ENCODE assay signal across 8 mouse cellular contexts in genomic region chr14:45452861-45453512, GRCm38 (mm10). TPM values are rescaled to one million over a fixed set of nuclear protein-coding genes. Genes with fewer than 3 reads are reported as not detected.
DNase-seq lines count a peak whose midpoint lies in the region; ATAC-seq and TF ChIP-seq lines count a peak whose summit lies in the region.

No protein-coding gene starts in this region.

- no peak for TF ChIP-seq EP300 in liver, embryonic 14.5 days (IDR thresholded peaks at IDR 0.05; ENCODE audit: low read depth)

- no peak for TF ChIP-seq CTCF in liver, embryonic 14.5 days (IDR thresholded peaks at IDR 0.05; ENCODE audit: low read depth)

- no peak for ATAC-seq in forebrain, embryonic 16.5 days
- peak; percentile 80 for ATAC-seq in intestine, embryonic 16.5 days
- peak; percentile 74 for ATAC-seq in liver, embryonic 14.5 days (ENCODE audit: insufficient read depth)
- ATAC-seq in forebrain, embryonic 11.5 days (replicated peaks; ENCODE audit: low FRiP score): no peak

- H3K9ac ChIP-seq in forebrain, embryonic 16.5 days (replicated peaks; ENCODE audit: low read depth, low read length): no peak overlapping the region
- H3K9ac ChIP-seq in intestine, embryonic 16.5 days (ENCODE audit: low read depth, low read length): no peak overlapping the region
- no peak overlapping the region for H3K9ac ChIP-seq in liver, embryonic 14.5 days (replicated peaks)
- H3K9ac ChIP-seq in forebrain, embryonic 11.5 days (ENCODE audit: low read length): no peak overlapping the region

- no peak overlapping the region for H3K4me3 ChIP-seq in forebrain, embryonic 10.5 days
- H3K4me3 ChIP-seq in forebrain, embryonic 16.5 days (replicated peaks; ENCODE audit: low read length): no peak overlapping the region
- H3K4me3 ChIP-seq in intestine, embryonic 16.5 days (ENCODE audit: low read length): no peak overlapping the region
- no peak overlapping the region for H3K4me3 ChIP-seq in liver, embryonic 14.5 days (ENCODE audit: insufficient read depth in 1 of 2, low read depth in 2 of 2, low read length in 2 of 2)
- no peak overlapping the region for H3K4me3 ChIP-seq in forebrain, embryonic 11.5 days (ENCODE audit: low read depth, low read length)

- H3K27ac ChIP-seq in forebrain, embryonic 10.5 days: peak overlapping the region; percentile 32; the same call in 1 of the 2 replicates
- no peak overlapping the region for H3K27ac ChIP-seq in forebrain, embryonic 16.5 days (ENCODE audit: low read length)
- H3K27ac ChIP-seq in intestine, embryonic 16.5 days (ENCODE audit: low read length): peak overlapping the region; percentile 72
- no peak overlapping the region for H3K27ac ChIP-seq in liver, embryonic 14.5 days
- no peak overlapping the region for H3K27ac ChIP-seq in forebrain, embryonic 11.5 days (ENCODE audit: low read depth, low read length)

- no peak for DNase-seq in forebrain, embryonic 10.5 days (ENCODE audit: extremely low spot score, low spot score)
- peak; percentile 20 to 39 for DNase-seq in cerebellum, postnatal 36 days
- peak in 2 of 3 experiments; percentile 14 to 23 for DNase-seq in liver, embryonic 14.5 days (ENCODE audit: low read depth in 3 of 3, low spot score in 3 of 3)
- no peak for DNase-seq in right cerebral cortex, postnatal 14 days
- no peak for DNase-seq in embryo, embryonic 9.5 days (ENCODE audit: extremely low spot score)
- no peak for DNase-seq in forebrain, embryonic 11.5 days (ENCODE audit: low spot score)

- no peaks in the 10 kb centered on the region for H3K27me3 ChIP-seq in forebrain, embryonic 10.5 days (ENCODE audit: poor library complexity, severe bottlenecking)
- H3K27me3 ChIP-seq in forebrain, embryonic 16.5 days (replicated peaks; ENCODE audit: control insufficient read depth, insufficient read depth, low read length): no peaks in the 10 kb centered on the region
- H3K27me3 ChIP-seq in intestine, embryonic 16.5 days (replicated peaks; ENCODE audit: control insufficient read depth, insufficient read depth, low read length): no peaks in the 10 kb centered on the region
- H3K27me3 ChIP-seq in liver, embryonic 14.5 days (ENCODE audit: control insufficient read depth, insufficient read depth, low read length): no peaks in the 10 kb centered on the region
- no peaks in the 10 kb centered on the region for H3K27me3 ChIP-seq in forebrain, embryonic 11.5 days (ENCODE audit: control insufficient read depth, insufficient read depth, low read length)

- H3K4me1 ChIP-seq in forebrain, embryonic 10.5 days: peaks cover 63% of the 10 kb centered on the region
- peaks cover 15% of the 10 kb centered on the region for H3K4me1 ChIP-seq in forebrain, embryonic 16.5 days (replicated peaks; ENCODE audit: control insufficient read depth, insufficient read depth, low read length)
- peaks cover 24% of the 10 kb centered on the region for H3K4me1 ChIP-seq in intestine, embryonic 16.5 days (ENCODE audit: control insufficient read depth, insufficient read depth, low read length)
- peaks cover 0 to 35% of the 10 kb centered on the region in 2 experiments; a peak in 3 of 4 replicates for H3K4me1 ChIP-seq in liver, embryonic 14.5 days (replicated peaks; ENCODE audit: control insufficient read depth in 2 of 2, insufficient read depth in 2 of 2, low read length in 1 of 2)
- H3K4me1 ChIP-seq in forebrain, embryonic 11.5 days (replicated peaks; ENCODE audit: control insufficient read depth, insufficient read depth, low read length): peaks cover 6% of the 10 kb centered on the region; the same call in 1 of the 2 replicates

- no peaks in the 10 kb centered on the region for H3K9me3 ChIP-seq in forebrain, embryonic 10.5 days
- H3K9me3 ChIP-seq in forebrain, embryonic 16.5 days (ENCODE audit: control insufficient read depth, low read length): no peaks in the 10 kb centered on the region
- H3K9me3 ChIP-seq in intestine, embryonic 16.5 days (ENCODE audit: control insufficient read depth, low read length): no peaks in the 10 kb centered on the region
- no peaks in the 10 kb centered on the region for H3K9me3 ChIP-seq in liver, embryonic 14.5 days (ENCODE audit: control insufficient read depth, low read length)
- no peaks in the 10 kb centered on the region for H3K9me3 ChIP-seq in forebrain, embryonic 11.5 days (ENCODE audit: control insufficient read depth, low read length)

- H3K4me2 ChIP-seq in forebrain, embryonic 16.5 days (ENCODE audit: low read length): no peak overlapping the region
- no peak overlapping the region for H3K4me2 ChIP-seq in intestine, embryonic 16.5 days (ENCODE audit: low read depth, low read length)
- no peak overlapping the region for H3K4me2 ChIP-seq in liver, embryonic 14.5 days (ENCODE audit: low read depth)
- no peak overlapping the region for H3K4me2 ChIP-seq in forebrain, embryonic 11.5 days (ENCODE audit: low read depth, low read length, severe bottlenecking)

- H3K36me3 ChIP-seq in forebrain, embryonic 10.5 days (replicated peaks): peaks cover 6% of the 10 kb centered on the region
- H3K36me3 ChIP-seq in forebrain, embryonic 16.5 days (ENCODE audit: control insufficient read depth, insufficient read depth): no peaks in the 10 kb centered on the region
- no peaks in the 10 kb centered on the region for H3K36me3 ChIP-seq in intestine, embryonic 16.5 days (ENCODE audit: control insufficient read depth, insufficient read depth, low read length)
- H3K36me3 ChIP-seq in liver, embryonic 14.5 days (replicated peaks; ENCODE audit: control insufficient read depth, insufficient read depth, low read depth): no peaks in the 10 kb centered on the region
- no peaks in the 10 kb centered on the region for H3K36me3 ChIP-seq in forebrain, embryonic 11.5 days (ENCODE audit: control insufficient read depth, insufficient read depth, low read length)

- 32% methylated on average over 11 of the region's 11 CpGs for WGBS in forebrain, embryonic 10.5 days
- 23% methylated on average over 11 of the region's 11 CpGs for WGBS in forebrain, embryonic 16.5 days
- 17% methylated on average over 11 of the region's 11 CpGs for WGBS in intestine, embryonic 16.5 days
- 7% methylated on average over 11 of the region's 11 CpGs for WGBS in liver, embryonic 14.5 days (ENCODE audit: insufficient replicate concordance)
- 33% methylated on average over 11 of the region's 11 CpGs for WGBS in forebrain, embryonic 11.5 days

RNA-seq across cellular contexts. Expression of gene Gnpnat1, which starts 48.3 kb away (rescaled TPM):
- 41.1 and 45.9 TPM in 2 replicates for polyA plus RNA-seq in forebrain, embryonic 10.5 days (2016; fragmentation: Nextera tagmentation; extraction: Ambion mirVana)
- polyA plus RNA-seq in forebrain, embryonic 16.5 days (2015; fragmentation: Nextera tagmentation; extraction: Ambion mirVana): 24.8 and 27.2 TPM in 2 replicates
- polyA plus RNA-seq in intestine, embryonic 16.5 days (2015; fragmentation: Nextera tagmentation; extraction: Ambion mirVana): 68.4 and 72.1 TPM in 2 replicates
- 5.4 and 8.9 TPM in 2 replicates for polyA plus RNA-seq in liver, embryonic 14.5 days (2012; rRNA removed)
- 30.4 and 31.0 TPM in 2 replicates for polyA plus RNA-seq in liver, embryonic 14.5 days (2014; fragmentation: Nextera tagmentation; extraction: Ambion mirVana)
- polyA plus RNA-seq in forebrain, embryonic 11.5 days (2014; fragmentation: Nextera tagmentation; extraction: Ambion mirVana): 33.7 and 33.8 TPM in 2 replicates

Comparison
In these comparisons a context has a peak if more than half of its experiments do, and no peak if none do; other contexts are left out.
1. H3K27ac ChIP-seq: peak in forebrain, embryonic 10.5 days (single experiment) and intestine, embryonic 16.5 days (single experiment); none in forebrain, embryonic 16.5 days (single experiment), liver, embryonic 14.5 days (single experiment) and forebrain, embryonic 11.5 days (single experiment).
2. DNase-seq: peak in cerebellum, postnatal 36 days (2 of 2) and liver, embryonic 14.5 days (2 of 3); none in forebrain, embryonic 10.5 days (single experiment), right cerebral cortex, postnatal 14 days (single experiment), embryo, embryonic 9.5 days (single experiment) and forebrain, embryonic 11.5 days (single experiment).
3. ATAC-seq: peak in intestine, embryonic 16.5 days (single experiment) and liver, embryonic 14.5 days (single experiment); none in forebrain, embryonic 16.5 days (single experiment) and forebrain, embryonic 11.5 days (single experiment).